Mouse (Mus musculus) stomach, embryonic 14.5 days (tissue): ENCODE measurements around the gene Trnau1ap. TPM values are rescaled to one million over a fixed set of nuclear protein-coding genes. Genes with fewer than 3 reads are reported as not detected.

ENCODE experiments used
- ATAC-seq: fragments of 200-750 bp; cut with Nextera tagmentation; 2 replicates; pipeline ENCODE4 v1.8.0; 2017; ENCODE audit warnings: low read depth, moderate TSS enrichment; ENCODE audit not compliant: insufficient number of reproducible peaks, insufficient read depth, low FRiP score
- H3K27ac ChIP-seq: fragments of 300-500 bp; sonication (generic); 2 replicates; pipeline ENCODE4 v1.5.1; 2014; ENCODE audit warnings: mild to moderate bottlenecking, low read length, moderate library complexity, mixed read lengths
- H3K27me3 ChIP-seq: fragments of 300-500 bp; sonication (generic); 2 replicates; pipeline ENCODE4 v1.6.1; 2014; ENCODE audit warnings: low read length, control low read depth, mixed read lengths; ENCODE audit not compliant: control insufficient read depth, insufficient read depth
- H3K36me3 ChIP-seq: fragments of 300-500 bp; sonication (generic); 2 replicates; pipeline ENCODE4 v1.6.1; 2014; ENCODE audit warnings: mild to moderate bottlenecking, control low read depth, low read length, moderate library complexity, mixed read lengths; ENCODE audit not compliant: control insufficient read depth, insufficient read depth
- H3K4me1 ChIP-seq: fragments of 300-500 bp; sonication (generic); 2 replicates; pipeline ENCODE4 v1.6.1; 2014; ENCODE audit warnings: low read length, control low read depth, mixed read lengths; ENCODE audit not compliant: control insufficient read depth, insufficient read depth
- H3K4me2 ChIP-seq: fragments of 300-500 bp; sonication (generic); replicated peaks from 2 replicates; pipeline ENCODE4 v1.6.1; 2014; ENCODE audit warnings: low read depth, low read length, control low read depth
- H3K4me3 ChIP-seq: fragments of 300-500 bp; sonication (generic); 2 replicates; pipeline ENCODE4 v1.5.1; 2014; ENCODE audit warnings: low read depth, low read length, control low read depth
- H3K9ac ChIP-seq: fragments of 300-500 bp; sonication (generic); replicated peaks from 2 replicates; pipeline ENCODE4 v1.6.1; 2014; ENCODE audit warnings: low read depth, mild to moderate bottlenecking, control low read depth, low read length, moderate library complexity, mixed read lengths
- H3K9me3 ChIP-seq: fragments of 300-500 bp; sonication (generic); 2 replicates; pipeline ENCODE4 v1.6.1; 2016; ENCODE audit warnings: low read depth, low read length, control low read depth; ENCODE audit not compliant: control insufficient read depth
- WGBS: fragments of 180-500 bp; shearing (Covaris S2); extraction: QIAGEN DNeasy Blood & Tissue Kit; methylation state at CpG from one replicate; pipeline ENCODE4 v1.1.7; 2014; 5-methylcytosine and 5-hydroxymethylcytosine counted together
- polyA plus RNA-seq: library from polyadenylated mRNA; unstranded; fragments of >200 nt; fragmentation: Nextera tagmentation; extraction: Ambion mirVana; gene quantifications from 2 replicates; pipeline ENCODE4 v1.2.1, GENCODE M21; 2014

The Trnau1ap gene
- polyA plus RNA-seq, 1 experiment from 2014 or later: 74.8 TPM

GRCm38 (mm10) chr4:132263313-132263712 is 66.0 kb downstream of the Trnau1ap start:
- Histone ChIP-seq H3K4me1 (peaks cover 8% of the 10 kb centered on the region; the same call in 1 of the 2 replicates), H3K36me3 (no peaks in the 10 kb centered on the region), H3K9me3 (no peaks in the 10 kb centered on the region), H3K27me3 (no peaks in the 10 kb centered on the region), H3K9ac (no peak overlapping the region), H3K4me2 (no peak overlapping the region), H3K27ac (no peak overlapping the region), H3K4me3 (no peak overlapping the region)
- ATAC-seq: no peak
- WGBS: 95% methylated on average over 7 of the region's 7 CpGs

GRCm38 (mm10) chr4:132262358-132262616 is 67.1 kb downstream of the Trnau1ap start:
- Histone ChIP-seq H3K9ac (no peak overlapping the region), H3K36me3 (no peaks in the 10 kb centered on the region), H3K4me2 (peak overlapping the region; percentile 40; the same call in 1 of the 2 replicates), H3K4me1 (peaks cover 8% of the 10 kb centered on the region; the same call in 1 of the 2 replicates), H3K27me3 (no peaks in the 10 kb centered on the region), H3K4me3 (0 out of 2 replicates have a peak overlapping the region, but pooled peaks have one; percentile 60), H3K27ac (no peak overlapping the region), H3K9me3 (no peaks in the 10 kb centered on the region)
- ATAC-seq: no peak
- 73% methylated on average over 5 of the region's 5 CpGs for WGBS

Other genes with a start within 250 kb of the Trnau1ap start
- 0.07 and 0.20 TPM in 2 replicates for gene Oprd1, start 185.1 kb downstream of the Trnau1ap start, polyA plus RNA-seq
- 114 TPM in 2 replicates for gene Ythdf2, start 117.2 kb downstream of the Trnau1ap start, polyA plus RNA-seq
- 34.2 and 37.4 TPM in 2 replicates for gene Gmeb1, start 67.9 kb downstream of the Trnau1ap start, polyA plus RNA-seq
- 34.8 and 36.2 TPM in 2 replicates for gene Taf12, start 55.2 kb downstream of the Trnau1ap start, polyA plus RNA-seq
- gene Rab42, start 26.2 kb downstream of the Trnau1ap start, polyA plus RNA-seq: 2.2 and 2.6 TPM in 2 replicates
- gene Rcc1, start 24.1 kb upstream of the Trnau1ap start, polyA plus RNA-seq: 45.3 and 45.5 TPM in 2 replicates
- gene Phactr4, start 93.0 kb upstream of the Trnau1ap start, polyA plus RNA-seq: 26.3 and 27.5 TPM in 2 replicates
- 18.8 and 22.8 TPM in 2 replicates for gene Med18, start 134.4 kb upstream of the Trnau1ap start, polyA plus RNA-seq
- 9.6 and 10.1 TPM in 2 replicates for gene Sesn2, start 181.0 kb upstream of the Trnau1ap start, polyA plus RNA-seq
- 1,247 and 1,358 TPM in 2 replicates for gene Atpif1, start 204.1 kb upstream of the Trnau1ap start, polyA plus RNA-seq
- gene Dnajc8, start 206.0 kb upstream of the Trnau1ap start, polyA plus RNA-seq: 163 and 171 TPM in 2 replicates
- 1.0 and 1.2 TPM in 2 replicates for gene Ptafr, start 234.5 kb upstream of the Trnau1ap start, polyA plus RNA-seq